Mouse (Mus musculus): ENCODE results near the gene Hoxa13.
A peak's percentile ranks its signal among the peaks of the same experiment; 100 is the strongest.

The Hoxa13 gene

DNA sequence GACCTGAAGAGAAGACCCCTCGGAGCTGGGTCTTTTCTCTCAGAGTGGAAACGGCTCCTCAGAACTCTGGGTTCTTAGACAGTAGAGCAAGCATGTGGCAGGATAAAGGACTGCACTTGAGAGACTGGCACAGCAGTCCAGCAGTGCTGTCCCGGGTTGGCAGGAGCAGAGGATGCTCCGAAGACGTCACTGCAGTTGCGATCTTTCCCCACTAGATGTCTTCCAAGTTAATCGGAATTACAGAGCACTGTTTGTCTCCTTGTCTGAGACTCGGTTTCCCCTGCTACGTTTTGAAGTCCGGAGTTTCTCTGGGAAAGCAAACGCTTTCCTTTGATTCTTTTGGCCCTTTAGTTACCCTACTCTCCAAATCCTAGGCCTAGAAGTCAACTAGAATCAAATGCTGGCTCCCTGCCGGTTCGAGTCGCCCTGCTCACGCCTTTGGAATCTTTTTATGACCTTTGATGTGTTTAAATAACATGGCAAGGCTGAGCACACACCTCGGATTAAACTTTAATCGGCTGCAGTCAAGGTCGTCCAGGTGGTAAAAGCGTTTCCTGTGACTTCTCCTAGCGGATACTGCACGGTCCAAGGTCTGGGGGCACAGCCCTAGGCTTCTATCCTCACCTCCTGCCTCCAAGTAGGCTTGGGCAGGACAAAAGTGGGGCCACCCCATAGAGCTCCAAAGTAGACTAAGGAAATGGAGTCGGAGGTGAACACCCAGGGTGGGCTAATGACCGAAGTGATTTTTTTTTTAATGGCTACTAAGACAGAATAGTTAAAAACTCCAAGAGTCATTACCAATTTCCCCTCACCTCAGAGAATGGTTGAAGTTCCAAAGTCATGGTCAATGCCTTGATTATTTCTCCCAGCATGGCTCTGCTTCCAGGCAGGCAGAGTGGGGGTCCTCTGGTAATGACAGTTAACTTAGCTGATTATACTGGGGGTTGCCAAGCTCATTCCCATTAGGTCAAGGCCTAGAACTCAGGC, 10.1 kb upstream of the Hoxa13 start:
- DNase-seq (ENCODE audit: extremely low spot score), result peak; percentile 65

GRCm38 (mm10) chr6:52268756-52269155, 8.1 kb upstream of the Hoxa13 start:
- peak; percentile 30 for DNase-seq (ENCODE audit: extremely low spot score)

- peak; percentile 25 for DNase-seq (ENCODE audit: extremely low spot score)
These were observed 7.7 kb upstream of the Hoxa13 start for GRCm38 (mm10) chr6:52268341-52268740.

GRCm38 (mm10) chr6:52267691-52268090, 7.0 kb upstream of the Hoxa13 start:
- DNase-seq (ENCODE audit: extremely low spot score), result no peak

DNA sequence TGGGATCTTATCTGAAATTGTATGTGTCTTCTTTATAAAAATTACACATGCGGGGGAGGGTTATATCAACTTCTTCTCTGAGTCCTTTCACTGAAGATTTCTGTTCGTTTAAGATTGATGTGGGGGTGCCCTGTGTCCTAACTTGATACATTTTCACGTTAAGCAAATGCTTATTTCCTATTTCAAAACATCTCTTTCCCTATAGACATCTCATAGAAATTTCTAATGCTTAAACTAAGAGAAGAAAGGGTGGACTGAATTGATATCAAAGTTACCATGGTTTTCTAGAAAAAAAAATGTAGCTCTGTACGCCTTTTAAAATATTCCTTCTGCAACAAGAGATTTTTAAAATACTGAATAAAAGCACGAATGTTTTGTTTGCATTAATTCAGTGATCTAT, 6.5 kb upstream of the Hoxa13 start:
- DNase-seq (ENCODE audit: extremely low spot score), result peak; percentile 17

GRCm38 (mm10) chr6:52266666-52266985, 5.9 kb upstream of the Hoxa13 start:
- peak; percentile 53 for DNase-seq (ENCODE audit: extremely low spot score)

DNA sequence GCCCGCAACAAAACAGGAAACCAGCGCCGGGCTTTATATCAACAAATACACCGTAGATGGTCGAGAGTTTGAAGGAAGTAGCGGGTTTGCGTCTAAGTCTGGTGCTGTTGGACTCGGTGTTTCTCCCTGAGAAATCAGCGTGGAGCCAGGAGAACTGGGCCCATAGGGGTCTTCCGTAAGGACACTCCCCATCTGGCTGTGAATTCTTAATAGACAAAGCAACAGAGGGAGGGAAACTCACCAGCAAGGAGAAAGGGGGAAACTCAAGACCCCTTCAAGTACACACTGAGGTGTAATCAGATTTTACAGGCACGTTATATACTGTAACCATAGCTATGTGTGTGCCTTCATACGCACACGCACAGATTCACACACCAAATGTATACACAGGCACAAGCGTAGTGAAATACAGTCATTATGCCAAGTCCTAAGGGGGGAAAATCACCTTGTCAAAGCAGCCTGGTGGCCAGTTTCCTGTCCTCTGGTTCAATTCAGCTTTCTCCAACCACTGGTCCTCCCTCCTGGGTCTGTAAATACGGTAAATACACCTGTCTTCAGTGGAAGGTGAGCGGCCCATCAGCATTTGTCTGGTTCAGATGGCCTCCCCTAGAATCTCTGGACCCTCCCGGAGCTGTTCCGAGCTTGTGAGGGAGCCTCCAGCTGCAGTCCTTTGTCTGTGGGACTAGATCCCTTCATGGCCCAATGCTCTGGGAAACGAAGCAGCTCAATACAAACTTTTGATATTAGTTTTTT, 5.4 kb upstream of the Hoxa13 start:
- peak; percentile 54 for DNase-seq (ENCODE audit: extremely low spot score)

DNA sequence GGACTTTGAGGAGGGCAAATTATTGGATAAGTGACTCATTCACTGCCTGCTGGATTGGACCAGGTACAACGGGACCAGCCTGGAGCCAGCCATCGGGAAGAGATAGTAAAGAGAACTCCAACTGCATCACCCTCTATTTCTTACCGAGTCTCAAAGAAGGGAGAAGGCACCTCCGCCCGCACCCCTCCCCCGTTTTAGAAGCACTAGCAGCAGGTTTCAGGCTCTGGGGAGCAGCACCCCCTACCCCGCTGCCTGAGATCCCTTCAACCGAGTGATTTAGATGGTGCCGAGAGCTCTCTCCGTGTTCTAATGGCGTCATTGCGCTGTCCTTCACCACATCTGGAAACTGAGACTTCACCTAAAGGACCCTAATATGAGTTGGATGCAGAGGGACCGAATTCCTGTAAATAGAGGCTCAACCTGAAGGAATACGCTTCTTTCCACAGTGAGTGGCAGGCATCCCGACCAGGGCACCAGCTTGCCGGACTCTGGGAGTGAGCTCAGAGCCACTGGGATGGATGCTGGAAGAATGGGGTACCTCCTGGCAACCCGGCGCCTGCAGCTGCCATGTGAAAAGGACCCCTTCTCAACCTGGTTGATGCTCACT, 4.7 kb upstream of the Hoxa13 start:
- DNase-seq (ENCODE audit: extremely low spot score), result peak; percentile 45

GRCm38 (mm10) chr6:52264106-52264790, 3.6 kb upstream of the Hoxa13 start:
- peak; percentile 20 for DNase-seq (ENCODE audit: extremely low spot score)

DNA sequence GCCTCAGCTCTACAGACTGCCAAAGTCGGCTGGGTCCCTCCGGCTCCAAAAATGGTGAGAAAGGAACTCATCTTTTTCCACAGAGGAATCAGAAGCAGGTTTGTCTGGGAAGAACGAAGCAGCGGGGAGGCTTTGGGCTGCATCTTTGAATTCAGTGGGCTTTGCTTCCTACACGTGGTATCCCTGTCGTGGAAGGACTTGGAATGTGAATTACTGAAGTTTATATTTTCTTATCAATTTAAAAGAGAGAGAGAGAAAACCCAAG, 2.6 kb upstream of the Hoxa13 start:
- peak; percentile 37 for DNase-seq (ENCODE audit: extremely low spot score)

DNA sequence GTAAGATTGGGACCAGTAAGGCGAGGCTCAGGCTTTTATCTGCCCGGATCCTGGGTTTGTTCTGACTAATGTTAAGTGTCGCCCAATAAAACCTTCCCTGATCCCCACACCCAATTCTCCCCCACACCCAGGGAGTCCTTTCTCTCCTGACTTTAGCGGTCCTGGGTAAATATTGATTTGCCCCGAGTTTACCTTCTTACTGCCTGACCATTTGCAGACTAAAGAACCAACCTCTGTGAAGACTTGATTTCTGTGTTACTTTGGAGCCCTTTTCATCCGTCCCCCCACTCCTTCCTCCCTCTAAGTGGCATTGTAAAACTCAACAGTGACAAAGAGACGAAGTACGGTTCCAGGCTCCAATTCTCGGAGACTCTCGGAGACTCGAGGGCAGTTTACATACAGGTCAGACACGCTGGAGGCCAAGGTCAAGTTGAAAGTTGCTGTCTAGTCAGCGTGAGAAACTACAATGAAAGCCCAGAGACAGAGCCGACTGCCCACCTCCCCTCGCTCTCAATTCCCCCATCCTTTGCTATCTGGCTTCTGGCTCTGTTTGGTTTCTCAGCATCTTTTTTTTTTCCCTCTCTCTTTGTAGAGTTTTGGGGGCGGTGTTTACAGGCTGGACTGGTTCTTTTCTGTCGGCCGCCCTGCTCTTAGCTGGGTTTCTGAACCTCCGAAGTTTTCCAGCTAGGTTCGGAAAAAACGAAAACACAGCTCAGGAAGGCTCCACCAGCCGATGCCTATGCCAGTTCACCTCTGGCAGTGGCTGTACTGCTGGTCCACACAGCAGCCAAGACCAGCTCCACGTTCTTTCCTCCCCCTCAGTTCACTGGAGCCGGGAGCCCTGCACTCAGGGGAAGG, 2.0 kb upstream of the Hoxa13 start:
- peak; percentile 48 for DNase-seq (ENCODE audit: extremely low spot score)

- peak; percentile 35 for DNase-seq (ENCODE audit: extremely low spot score)
These were observed 1.2 kb upstream of the Hoxa13 start for GRCm38 (mm10) chr6:52261751-52262462.

DNA sequence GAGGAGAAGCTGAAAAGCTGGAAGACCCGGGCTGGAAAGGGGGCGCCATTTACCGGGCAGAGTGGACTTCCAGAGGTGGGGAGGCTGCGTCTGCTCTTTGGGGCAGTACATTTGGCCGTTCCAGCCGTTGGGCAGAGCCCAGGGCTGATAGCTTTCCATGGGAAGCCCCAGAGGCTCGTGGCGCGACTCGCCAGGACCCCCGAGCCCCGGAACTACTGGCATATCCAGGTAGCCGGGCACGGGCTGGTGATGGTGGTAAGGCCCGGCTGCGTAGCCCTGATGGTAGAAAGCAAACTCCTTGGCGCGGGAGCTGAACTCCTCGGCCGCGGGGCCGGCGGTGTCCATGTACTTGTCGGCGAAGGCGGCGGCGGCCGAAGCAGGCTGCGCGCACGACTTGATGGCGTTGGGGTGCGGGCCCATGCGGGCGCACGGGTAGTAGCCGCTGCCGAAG, 844 bp downstream of the Hoxa13 start:
- DNase-seq (ENCODE audit: extremely low spot score), result peak; percentile 55

DNA sequence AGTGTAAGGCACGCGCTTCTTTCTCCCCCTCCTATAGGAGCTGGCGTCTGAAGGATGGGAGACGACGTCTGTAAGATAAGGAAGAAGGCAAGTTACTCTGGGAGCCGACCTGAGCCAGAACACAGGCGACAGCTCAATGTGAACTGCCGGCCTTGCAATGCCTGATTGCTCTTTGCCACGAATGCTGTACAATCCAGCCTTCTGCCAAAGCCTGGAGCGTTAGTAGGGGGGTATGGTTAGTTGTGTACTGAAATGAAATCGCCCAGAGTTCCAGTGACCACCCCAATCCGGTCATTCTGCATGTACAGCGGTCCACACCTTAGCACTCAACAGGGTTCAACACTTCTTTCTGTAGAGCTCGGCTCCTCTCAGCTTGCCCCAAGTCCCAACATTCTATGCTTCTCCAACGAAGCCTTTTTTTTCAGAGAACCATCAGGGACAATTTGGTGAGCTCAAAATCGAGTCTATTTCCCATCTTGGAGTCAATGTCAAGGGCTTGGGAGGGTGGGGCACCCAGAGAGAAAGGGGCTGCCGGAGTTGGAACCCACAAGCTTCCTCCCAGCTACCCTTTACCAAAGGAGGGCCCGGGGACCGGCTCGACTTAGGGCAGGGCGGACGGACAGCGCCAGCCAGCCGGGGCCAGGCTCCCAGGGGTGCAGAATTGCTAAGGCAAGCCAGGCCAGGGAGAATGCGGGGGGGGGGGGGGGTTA, 1.4 kb downstream of the Hoxa13 start:
- no peak for DNase-seq (ENCODE audit: extremely low spot score)

DNA sequence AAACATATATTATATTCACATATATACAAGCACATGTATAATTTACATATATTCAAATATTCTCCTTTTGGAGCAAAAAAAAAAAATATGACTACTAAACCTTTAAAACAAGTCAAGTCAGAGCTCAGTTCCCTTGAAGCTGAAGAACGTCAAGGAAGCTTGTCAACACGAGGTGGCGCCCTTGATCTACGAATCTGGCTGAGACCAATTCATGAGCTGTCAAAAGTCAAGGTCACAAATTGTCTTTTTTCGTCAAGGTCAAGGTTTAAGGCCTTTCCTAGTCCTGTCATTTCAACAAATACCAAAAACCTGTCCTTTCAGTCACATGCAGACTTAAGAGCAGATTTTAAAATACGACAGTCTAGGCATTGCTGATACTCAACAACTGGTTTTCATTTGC, 3.7 kb downstream of the Hoxa13 start:
- peak; percentile 80 for DNase-seq (ENCODE audit: extremely low spot score)

GRCm38 (mm10) chr6:52253511-52254500, 6.9 kb downstream of the Hoxa13 start:
- no peak for DNase-seq (ENCODE audit: extremely low spot score)

DNA sequence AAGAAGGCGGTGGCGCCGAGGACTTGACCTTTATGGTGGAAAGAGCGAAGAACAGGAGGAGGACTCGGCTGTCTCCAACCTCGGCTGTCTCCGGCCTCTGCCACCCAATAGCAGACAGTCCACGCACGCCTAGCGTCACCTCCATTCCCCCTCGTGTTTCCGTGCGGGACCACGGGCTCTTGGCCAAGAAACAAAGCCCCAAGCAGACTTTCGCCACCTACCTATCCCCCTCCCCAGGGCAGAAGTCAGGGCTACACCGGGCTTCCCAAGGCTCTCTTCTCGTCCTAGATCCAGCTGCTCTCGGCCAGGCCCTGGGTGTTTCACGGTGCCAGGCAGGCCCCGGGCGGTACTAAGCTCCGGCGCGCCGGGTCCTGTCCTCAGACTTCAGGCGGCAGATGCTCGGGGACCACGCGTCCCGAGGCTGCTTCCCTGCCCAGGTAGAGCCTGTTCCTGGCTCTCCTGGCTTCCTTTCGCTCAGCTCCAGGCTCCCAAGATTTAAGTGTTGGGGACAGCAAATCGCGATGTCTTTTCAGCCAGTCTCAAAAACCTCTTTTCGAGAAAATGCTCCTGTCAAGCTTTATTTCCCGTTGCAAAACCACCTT, 7.8 kb downstream of the Hoxa13 start:
- no peak for DNase-seq (ENCODE audit: extremely low spot score)

Data from embryo, embryonic 9.5 days (tissue).